14 mouse cellular contexts compared by ENCODE assay signal in the genomic region with DNA sequence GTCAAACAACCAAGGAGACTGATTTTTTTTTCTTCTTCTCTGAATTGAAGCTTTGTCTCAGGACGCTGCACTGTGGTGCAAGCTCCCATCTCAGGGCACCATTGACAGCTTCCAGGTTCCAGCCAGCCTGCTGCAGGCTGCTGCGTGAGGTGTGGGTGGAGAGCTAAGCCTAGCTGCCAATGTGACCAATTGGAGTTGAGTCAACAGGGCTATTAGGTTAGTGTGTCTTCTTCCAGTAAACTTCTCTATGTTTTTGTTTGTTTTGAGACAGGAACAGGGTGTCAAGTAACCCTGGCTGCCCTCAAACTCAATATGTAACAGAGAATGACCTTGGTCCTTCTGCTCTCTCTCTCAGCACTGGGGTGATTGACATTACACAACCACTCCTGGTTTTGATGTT.
DNase-seq lines count a peak whose midpoint lies in the region; ATAC-seq and TF ChIP-seq lines count a peak whose summit lies in the region.
"Had no signal": no experiment of that assay in that cellular context is flagged by ENCODE, and none has a peak within 500 bp of the region (broad histone marks: within the 10 kb centered on the region; RNA-seq: fewer than 3 reads in every experiment).

No protein-coding gene starts in this region.

- H3K79me2 ChIP-seq in liver, adult 2 months (ENCODE audit: control insufficient read depth, insufficient read depth, low read length) = no peaks in the 10 kb centered on the region

- H3K4me3 ChIP-seq in embryonic facial prominence, embryonic 14.5 days (ENCODE audit: low read depth, low read length) = no peak overlapping the region
- H3K4me3 ChIP-seq in embryonic facial prominence, embryonic 10.5 days = no peak overlapping the region
- H3K4me3 ChIP-seq in lung, adult 2 months (replicated peaks; ENCODE audit: extremely low read depth, low read depth, low read length) = no peak overlapping the region
- H3K4me3 ChIP-seq in liver, adult 2 months (ENCODE audit: insufficient read depth, low read depth, low read length) = no peak overlapping the region
- no peak overlapping the region; the same call in 1 of the 2 replicates for H3K4me3 ChIP-seq in stomach, embryonic 16.5 days (replicated peaks; ENCODE audit: low read length)
- H3K4me3 ChIP-seq: embryonic facial prominence, embryonic 15.5 days; left cerebral cortex, adult 2 months had no signal

- no peak overlapping the region for H3K9ac ChIP-seq in embryonic facial prominence, embryonic 14.5 days (ENCODE audit: low read depth, low read length)
- H3K9ac ChIP-seq in liver, adult 2 months (ENCODE audit: low read depth, low read length) = no peak overlapping the region
- no peak overlapping the region for H3K9ac ChIP-seq in stomach, embryonic 16.5 days (ENCODE audit: low read length)
- H3K9ac ChIP-seq: embryonic facial prominence, embryonic 15.5 days; hindbrain, embryonic 14.5 days had no signal

- TF ChIP-seq CTCF in lung, adult 2 months (IDR thresholded peaks at IDR 0.05; ENCODE audit: insufficient read depth, low read length) = no peak
- no peak for TF ChIP-seq CTCF in liver, adult 2 months (IDR thresholded peaks at IDR 0.05; ENCODE audit: low read depth, low read length)

- H3K36me3 ChIP-seq in embryonic facial prominence, embryonic 14.5 days (ENCODE audit: control insufficient read depth, insufficient read depth, low read length) = no peaks in the 10 kb centered on the region
- H3K36me3 ChIP-seq in embryonic facial prominence, embryonic 10.5 days (replicated peaks) = no peaks in the 10 kb centered on the region
- no peaks in the 10 kb centered on the region for H3K36me3 ChIP-seq in liver, adult 2 months (ENCODE audit: control insufficient read depth, insufficient read depth, low read length)
- H3K36me3 ChIP-seq in stomach, embryonic 16.5 days (ENCODE audit: control insufficient read depth, insufficient read depth, low read length) = no peaks in the 10 kb centered on the region
- H3K36me3 ChIP-seq: embryonic facial prominence, embryonic 15.5 days had no signal

- WGBS in embryonic facial prominence, embryonic 14.5 days = 23% methylated on average over 2 of the region's 2 CpGs
- 23% methylated on average over 2 of the region's 2 CpGs for WGBS in embryonic facial prominence, embryonic 10.5 days
- WGBS in lung, adult 2 months = 36% methylated on average over 2 of the region's 2 CpGs
- WGBS in liver, adult 2 months = 9% methylated on average over 2 of the region's 2 CpGs
- WGBS in stomach, embryonic 16.5 days = 27% methylated on average over 2 of the region's 2 CpGs

- H3K4me1 ChIP-seq in embryonic facial prominence, embryonic 14.5 days (ENCODE audit: control insufficient read depth, insufficient read depth, low read length) = peaks cover 10% of the 10 kb centered on the region; the same call in 1 of the 2 replicates
- H3K4me1 ChIP-seq in embryonic facial prominence, embryonic 10.5 days = peaks cover 22% of the 10 kb centered on the region
- H3K4me1 ChIP-seq in lung, adult 2 months (ENCODE audit: control insufficient read depth, insufficient read depth, low read length) = no peaks in the 10 kb centered on the region; the same call in 1 of the 2 replicates
- H3K4me1 ChIP-seq in liver, adult 2 months (ENCODE audit: control insufficient read depth, insufficient read depth, low read length) = peaks cover 19% of the 10 kb centered on the region
- H3K4me1 ChIP-seq in stomach, embryonic 16.5 days (ENCODE audit: control insufficient read depth, insufficient read depth, low read length) = peaks cover 4% of the 10 kb centered on the region

- no peaks in the 10 kb centered on the region for H3K9me3 ChIP-seq in embryonic facial prominence, embryonic 14.5 days (ENCODE audit: control insufficient read depth, low read length)
- no peaks in the 10 kb centered on the region for H3K9me3 ChIP-seq in embryonic facial prominence, embryonic 10.5 days
- no peaks in the 10 kb centered on the region for H3K9me3 ChIP-seq in stomach, embryonic 16.5 days (replicated peaks; ENCODE audit: control insufficient read depth, low read length)
- H3K9me3 ChIP-seq: embryonic facial prominence, embryonic 15.5 days had no signal

- no peak for TF ChIP-seq POLR2A in lung, adult 2 months (IDR thresholded peaks at IDR 0.05; ENCODE audit: borderline replicate concordance, extremely low read depth, low read depth, low read length)
- TF ChIP-seq POLR2A in liver, adult 2 months (IDR thresholded peaks at IDR 0.05; ENCODE audit: extremely low read depth, insufficient read depth, low read length) = no peak

- no peak overlapping the region for H3K4me2 ChIP-seq in embryonic facial prominence, embryonic 14.5 days (ENCODE audit: low read depth, low read length)
- H3K4me2 ChIP-seq in stomach, embryonic 16.5 days (ENCODE audit: low read depth, low read length) = peak overlapping the region; percentile 28; the same call in 1 of the 2 replicates
- H3K4me2 ChIP-seq: embryonic facial prominence, embryonic 15.5 days; hindbrain, embryonic 14.5 days had no signal

- no peak overlapping the region for H3K27ac ChIP-seq in embryonic facial prominence, embryonic 14.5 days (replicated peaks; ENCODE audit: low read depth, low read length)
- no peak overlapping the region for H3K27ac ChIP-seq in embryonic facial prominence, embryonic 10.5 days (replicated peaks)
- no peak overlapping the region for H3K27ac ChIP-seq in liver, adult 2 months (replicated peaks; ENCODE audit: insufficient read depth, low read depth, low read length)
- H3K27ac ChIP-seq in stomach, embryonic 16.5 days (ENCODE audit: low read length) = no peak overlapping the region; the same call in 1 of the 2 replicates
- H3K27ac ChIP-seq: embryonic facial prominence, embryonic 15.5 days; hindbrain, embryonic 14.5 days; left cerebral cortex, adult 2 months had no signal

- H3K27me3 ChIP-seq in embryonic facial prominence, embryonic 14.5 days (replicated peaks; ENCODE audit: control insufficient read depth, insufficient read depth, low read length) = no peaks in the 10 kb centered on the region
- no peaks in the 10 kb centered on the region for H3K27me3 ChIP-seq in embryonic facial prominence, embryonic 10.5 days (replicated peaks; ENCODE audit: low read depth, poor library complexity, severe bottlenecking)
- no peaks in the 10 kb centered on the region for H3K27me3 ChIP-seq in liver, adult 2 months (ENCODE audit: control insufficient read depth, insufficient read depth, low read length)
- no peaks in the 10 kb centered on the region for H3K27me3 ChIP-seq in stomach, embryonic 16.5 days (ENCODE audit: control insufficient read depth, insufficient read depth, low read length)
- H3K27me3 ChIP-seq: embryonic facial prominence, embryonic 15.5 days had no signal

- DNase-seq in embryonic facial prominence, embryonic 14.5 days (ENCODE audit: low spot score) = peak; percentile 41
- DNase-seq in embryonic facial prominence, embryonic 10.5 days (ENCODE audit: low spot score) = no peak
- peak; percentile 7 for DNase-seq in lung, adult 2 months
- DNase-seq in lung, postnatal 4 days = no peak
- DNase-seq in liver, adult 2 months (ENCODE audit: extremely low read depth, low read depth, low spot score) = peak; percentile 100
- no peak for DNase-seq in cerebellum, postnatal 36 days
- no peak for DNase-seq in urinary bladder, postnatal 25 days (ENCODE audit: low spot score)
- DNase-seq: cerebellum, adult 11 months; heart, adult 18-20 months; spleen, adult 18-20 months had no signal

- ATAC-seq in embryonic facial prominence, embryonic 14.5 days (ENCODE audit: low read depth) = 0 out of 2 replicates have a peak, but pooled peaks have one; percentile 60
- peak; percentile 58; the same call in 1 of the 2 replicates for ATAC-seq in stomach, embryonic 16.5 days (ENCODE audit: insufficient read depth, low FRiP score)

Comparison
In these comparisons a context has a peak if more than half of its experiments do, and no peak if none do; other contexts are left out.
1. DNase-seq: peak in embryonic facial prominence, embryonic 14.5 days (single experiment), lung, adult 2 months (single experiment) and liver, adult 2 months (single experiment); none in embryonic facial prominence, embryonic 10.5 days (single experiment), lung, postnatal 4 days (0 of 2), cerebellum, postnatal 36 days (0 of 2) and urinary bladder, postnatal 25 days (single experiment).